Mouse (Mus musculus) kidney, postnatal 36 days (tissue): Measurements from ENCODE around the gene Ncapd3.

Source experiments
- DNase-seq, 2 experiments: peaks; one replicate each; pipeline ENCODE4 v3.0.0; 2021 to 2022; ENCODE audit warnings: mixed read lengths in 2 of 2

Ncapd3 gene

DNA sequence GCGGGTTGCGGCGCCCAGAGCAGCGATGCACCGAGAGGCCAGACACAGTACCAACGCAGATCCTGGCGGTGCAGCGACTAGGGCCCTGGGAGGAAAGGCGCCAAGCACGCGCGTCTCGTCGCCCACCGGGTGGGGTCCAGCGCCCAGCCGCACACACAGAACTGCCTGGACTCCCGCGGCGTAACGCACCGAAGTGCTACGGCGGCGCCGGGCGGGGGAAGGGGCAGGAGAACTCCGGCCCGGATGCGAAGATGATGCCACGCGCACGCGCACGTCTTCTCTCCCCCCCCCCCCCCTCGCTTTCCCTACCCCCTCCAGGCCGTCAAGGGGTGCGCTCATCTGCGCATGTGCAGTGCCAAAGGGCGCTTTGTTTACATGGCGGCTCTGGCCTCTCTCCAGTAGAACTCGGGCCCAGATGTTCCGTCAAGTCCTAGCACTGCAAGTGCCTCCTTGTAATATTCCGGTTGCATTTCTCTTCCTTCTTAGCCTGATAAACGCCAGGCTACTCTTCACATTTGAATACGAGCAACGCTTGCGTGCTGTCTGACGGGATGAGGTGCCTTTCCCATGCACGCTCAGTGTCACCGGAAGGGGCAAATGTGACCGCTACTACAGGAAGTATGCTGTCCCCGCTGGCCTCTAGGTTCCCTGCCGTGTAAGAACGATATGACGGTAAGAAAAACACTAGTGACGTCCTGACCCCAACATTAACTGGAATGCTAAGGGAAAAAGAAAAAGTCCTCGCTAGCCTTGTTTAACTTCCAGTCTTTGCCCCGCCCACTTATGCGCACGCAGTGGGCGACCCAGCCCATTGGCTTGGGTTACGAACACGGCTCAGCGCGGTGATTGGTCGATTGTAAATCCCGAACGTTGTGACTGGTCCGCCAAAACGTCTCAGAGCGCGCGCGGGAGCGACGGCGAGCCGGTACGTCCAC lies at the start of gene Ncapd3, which contains the start of gene Vps26b:
TSS of gene Ncapd3 (plus strand) at position 348 of the 935 bp plus-strand sequence.
TSS of gene Vps26b (minus strand) at position 238 of the 935 bp plus-strand sequence.
- peak; percentile 98 for DNase-seq

DNA sequence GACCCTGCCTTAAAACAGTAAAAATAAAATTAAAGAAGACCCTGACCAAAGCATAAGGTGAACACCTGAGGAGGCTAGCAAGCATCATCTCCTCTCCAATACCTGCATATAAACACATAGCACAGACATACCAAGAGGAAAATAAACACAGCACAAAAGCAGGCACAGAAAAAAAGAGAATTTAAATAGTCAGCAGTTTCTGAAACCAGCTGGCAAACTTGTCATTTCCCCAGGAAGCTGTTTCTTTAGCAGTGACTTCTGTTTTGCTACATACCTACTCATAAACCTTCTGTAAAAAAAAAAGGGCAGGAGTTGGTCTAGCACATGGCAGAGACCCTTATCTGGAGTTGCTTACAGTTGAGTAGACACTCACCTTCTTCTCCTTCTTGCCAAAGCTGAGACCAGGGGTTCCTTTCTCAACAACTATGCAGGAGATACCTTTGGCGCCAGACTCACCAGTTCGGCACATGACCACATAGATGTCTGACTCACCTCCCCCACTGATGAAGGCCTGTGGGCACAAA lies 44.8 kb upstream of the Ncapd3 start:
- no peak for DNase-seq

DNA sequence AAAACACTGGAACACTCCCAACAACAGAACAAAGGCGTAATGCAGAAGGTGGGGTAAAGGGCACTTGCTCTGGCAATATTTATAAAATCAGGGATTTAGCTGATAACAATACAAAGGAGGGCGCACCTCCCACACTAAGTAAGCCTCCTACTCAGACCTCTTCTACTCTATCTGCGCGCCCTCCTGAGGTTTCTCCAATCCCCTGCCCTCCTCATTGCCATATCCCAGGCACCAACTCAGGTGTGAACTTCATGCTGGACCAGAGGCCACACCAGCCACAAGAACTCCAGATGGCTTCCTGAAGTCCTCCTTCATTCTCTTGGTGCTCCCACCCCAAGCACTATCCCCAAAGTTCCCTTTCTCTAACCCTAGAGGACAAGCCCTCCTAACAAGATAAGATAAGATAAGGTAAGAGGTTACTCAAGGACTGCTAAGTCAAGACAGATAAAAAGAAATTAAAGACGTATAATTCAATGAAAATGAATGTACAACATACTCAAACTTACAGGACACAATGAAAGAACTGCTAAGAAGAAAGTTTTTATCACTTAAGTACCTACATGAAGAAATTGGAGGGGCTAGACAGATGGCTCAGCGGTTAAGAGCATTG lies 44.2 kb upstream of the Ncapd3 start:
- no peak for DNase-seq

DNA sequence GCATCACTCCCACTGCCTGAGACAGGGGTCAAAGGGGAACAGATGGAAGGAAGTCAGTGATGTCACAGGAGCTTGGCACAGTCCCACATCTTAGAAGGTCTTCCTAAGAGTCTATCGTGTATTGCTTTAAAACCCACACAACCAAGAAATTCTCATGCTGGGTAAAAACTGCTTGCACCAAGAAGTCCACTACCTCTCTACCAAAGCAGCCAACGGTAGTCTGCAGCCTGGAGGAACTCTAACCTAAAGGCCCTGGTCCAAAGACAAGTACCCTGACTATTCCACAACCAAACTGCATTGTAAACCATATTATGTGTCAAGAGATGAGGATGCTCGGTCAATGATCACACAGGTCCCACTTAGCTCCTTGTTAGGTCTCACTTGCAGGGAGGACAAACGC lies 39.8 kb upstream of the Ncapd3 start:
- no peak for DNase-seq

DNA sequence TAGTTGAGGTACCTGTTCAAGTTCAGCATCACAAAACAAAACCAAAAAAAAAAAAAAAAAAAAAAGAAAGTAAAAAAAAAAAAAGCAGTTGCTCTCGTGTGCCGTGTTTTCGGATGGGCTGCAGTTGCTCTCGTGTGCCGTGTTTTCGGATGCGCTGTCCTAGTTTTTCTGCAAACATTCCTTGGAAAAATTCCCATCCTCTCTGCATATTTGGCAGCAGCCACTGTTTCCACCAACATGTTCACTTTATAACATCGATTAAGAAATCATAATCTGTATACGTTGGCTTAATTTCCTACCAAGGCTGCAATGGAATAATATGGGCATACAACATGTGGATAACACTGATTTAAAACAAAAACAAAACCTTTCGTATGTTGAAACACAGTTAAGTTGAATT lies 36.9 kb upstream of the Ncapd3 start:
- DNase-seq, result peak in 1 of 2 experiments; percentile 9

DNA sequence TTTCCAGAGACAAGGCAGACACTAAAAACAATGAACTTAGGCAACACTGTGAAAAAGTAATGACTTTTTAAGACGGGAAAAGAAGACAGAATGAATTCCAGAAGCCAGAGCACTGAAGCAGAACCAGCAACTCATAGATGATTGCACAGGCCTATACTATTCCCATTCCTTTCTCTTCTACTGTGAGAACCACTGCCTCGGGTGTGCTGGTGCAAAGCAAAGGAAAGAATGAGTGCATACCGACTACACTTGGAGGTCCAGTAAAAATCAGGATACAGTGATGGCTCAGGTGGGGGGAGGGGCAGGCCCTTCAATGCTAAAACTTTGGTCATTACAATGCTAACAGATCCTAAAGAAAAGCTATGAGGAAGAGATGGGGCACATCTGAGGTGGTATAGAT lies 36.1 kb upstream of the Ncapd3 start:
- no peak for DNase-seq

DNA sequence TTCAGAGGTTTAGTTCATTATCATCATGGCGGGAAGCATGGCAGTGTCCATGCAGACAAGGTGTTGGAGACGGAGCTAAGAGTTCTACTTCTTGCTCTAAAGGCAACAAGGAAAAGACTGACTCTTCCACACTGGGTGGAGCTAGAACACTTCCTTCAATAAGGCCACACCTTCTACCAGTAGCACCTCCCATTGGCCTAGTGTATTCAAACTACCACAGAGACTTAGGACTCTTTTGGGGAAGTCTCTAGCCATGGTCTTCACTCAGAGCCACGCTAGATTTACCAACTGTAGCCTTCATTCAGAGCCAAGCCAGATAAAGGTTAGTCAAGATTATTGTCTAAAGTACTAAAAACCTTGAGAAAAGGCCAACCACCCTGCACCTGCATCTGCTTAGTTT lies 32.9 kb upstream of the Ncapd3 start:
- no peak for DNase-seq

DNA sequence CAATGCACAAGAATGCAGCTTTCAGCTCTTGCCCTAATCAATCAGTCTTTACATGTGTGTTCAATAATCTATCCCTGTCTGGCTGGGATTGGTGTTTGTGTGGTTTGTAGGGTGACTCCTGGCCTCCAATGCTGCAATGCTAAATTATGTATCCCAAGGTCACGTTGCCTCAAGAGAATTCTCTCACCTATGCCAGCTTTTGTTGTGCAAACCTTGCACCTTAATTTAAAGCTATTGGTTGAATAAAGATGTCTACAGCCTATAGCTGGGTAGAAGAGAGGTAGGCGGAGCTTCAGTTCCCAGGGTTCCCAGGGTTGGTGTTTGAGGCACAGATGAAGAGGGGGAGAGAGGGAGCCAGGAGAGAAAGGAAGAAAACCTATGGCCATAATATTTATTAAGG lies 32.5 kb upstream of the Ncapd3 start:
- DNase-seq, result no peak

DNA sequence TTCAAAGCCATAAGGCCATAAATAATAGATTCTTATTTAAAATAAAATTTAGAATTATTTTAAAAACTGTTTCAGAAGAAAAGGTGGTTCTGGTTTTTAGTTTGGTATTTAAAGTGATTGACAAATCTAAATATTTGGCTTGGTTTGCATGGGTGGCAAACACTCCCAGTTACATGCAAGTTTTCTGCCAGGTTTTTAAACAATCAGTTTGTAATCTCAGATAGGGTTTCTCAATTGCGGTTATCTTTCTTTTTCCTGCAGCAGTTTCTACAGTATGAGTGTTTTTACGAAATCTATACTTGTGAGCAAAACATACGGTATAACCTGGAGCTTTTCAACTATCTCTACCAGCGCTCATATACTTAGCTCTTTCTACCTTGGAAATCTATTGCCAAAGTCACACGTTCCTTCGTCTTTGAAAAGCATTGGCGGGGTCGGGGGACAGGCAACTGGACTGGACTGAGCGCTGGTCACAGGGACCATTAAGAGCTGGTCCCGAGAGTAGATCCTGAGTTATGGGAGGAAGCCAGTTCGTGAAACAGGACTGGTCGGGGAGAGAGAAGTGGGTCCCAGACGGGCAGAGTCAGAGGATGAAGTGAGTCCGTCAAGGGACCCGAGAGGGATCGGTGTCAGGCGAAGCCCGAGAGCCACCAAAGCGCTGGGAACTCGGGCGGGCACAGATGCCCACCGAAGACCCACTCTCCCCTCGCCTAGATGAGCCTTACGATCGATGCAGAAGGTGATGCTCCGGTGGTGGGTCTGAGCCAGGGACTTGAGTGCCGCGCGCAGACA lies 31.1 kb upstream of the Ncapd3 start:
- DNase-seq, result peak in 1 of 2 experiments; percentile 21

DNA sequence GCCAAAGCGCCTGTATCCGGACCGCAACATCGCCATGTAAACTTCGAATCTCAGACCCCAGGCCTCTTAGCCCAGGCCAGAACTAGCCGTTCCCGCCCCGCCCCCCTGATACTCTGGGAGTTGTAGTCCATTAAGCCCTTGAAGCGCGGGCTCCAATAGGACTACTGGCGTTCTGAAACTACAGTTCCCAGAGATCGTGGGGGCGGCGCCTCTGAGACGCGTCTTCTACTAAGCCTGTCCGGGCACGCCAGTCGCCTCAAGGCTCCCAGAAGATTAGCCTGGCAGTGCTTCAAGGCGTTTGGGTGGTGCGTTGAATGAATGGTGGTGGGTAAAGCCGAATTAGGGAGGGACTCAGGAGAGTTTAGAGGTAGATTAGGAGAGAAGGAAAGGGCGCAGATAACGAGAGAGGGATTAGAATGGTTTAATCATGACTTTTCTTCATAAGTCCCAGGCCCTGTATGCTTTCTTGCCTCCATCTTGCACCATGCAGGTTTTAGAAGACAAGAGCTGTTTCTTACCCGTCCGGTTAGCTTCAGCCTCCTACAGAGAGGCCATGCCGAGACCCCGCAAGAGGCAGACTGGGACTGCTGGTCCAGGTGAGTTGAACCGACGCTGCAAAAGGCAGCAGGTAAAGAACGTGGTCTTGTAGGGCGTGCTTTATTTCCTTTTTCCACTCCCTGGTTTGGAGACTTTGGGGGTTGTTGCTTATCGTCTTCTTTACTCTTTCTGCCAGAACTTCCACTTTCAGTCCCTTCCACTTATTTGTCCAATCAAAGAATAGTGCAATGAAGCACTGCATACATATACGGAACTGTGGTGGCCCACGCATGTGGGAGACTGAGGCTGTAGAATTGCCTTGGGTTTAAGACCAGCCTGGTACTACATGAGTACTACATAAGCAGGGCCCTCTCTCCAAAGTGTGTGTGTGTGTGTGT lies 30.2 kb upstream of the Ncapd3 start, which contains the start of the genes Acad8 and Thyn1:
TSS of gene Acad8 (minus strand) at position 106 of the 935 bp plus-strand sequence.
TSS of gene Thyn1 (plus strand) at position 250 of the 935 bp plus-strand sequence.
- DNase-seq, result peak; percentile 98 to 99

DNA sequence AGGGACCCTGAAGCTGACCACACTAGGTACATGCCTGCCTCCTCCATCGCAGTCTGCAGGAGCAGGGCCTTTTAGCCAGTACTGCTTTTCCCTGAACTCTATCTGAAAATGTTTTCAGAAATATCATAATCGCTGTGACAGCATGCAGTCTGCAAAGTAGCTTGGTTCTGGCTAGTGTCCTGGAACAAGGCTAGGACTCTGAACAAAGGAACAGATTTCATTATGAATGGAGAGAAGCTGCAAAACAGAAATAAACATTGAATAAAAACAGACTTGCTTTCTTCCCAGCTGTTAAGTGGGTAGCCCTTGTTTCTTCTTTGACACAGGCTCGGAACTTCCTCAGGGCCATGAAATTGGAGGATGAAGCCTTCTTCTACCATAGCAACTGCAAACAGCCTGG lies 24.7 kb upstream of the Ncapd3 start:
- DNase-seq, result no peak

DNA sequence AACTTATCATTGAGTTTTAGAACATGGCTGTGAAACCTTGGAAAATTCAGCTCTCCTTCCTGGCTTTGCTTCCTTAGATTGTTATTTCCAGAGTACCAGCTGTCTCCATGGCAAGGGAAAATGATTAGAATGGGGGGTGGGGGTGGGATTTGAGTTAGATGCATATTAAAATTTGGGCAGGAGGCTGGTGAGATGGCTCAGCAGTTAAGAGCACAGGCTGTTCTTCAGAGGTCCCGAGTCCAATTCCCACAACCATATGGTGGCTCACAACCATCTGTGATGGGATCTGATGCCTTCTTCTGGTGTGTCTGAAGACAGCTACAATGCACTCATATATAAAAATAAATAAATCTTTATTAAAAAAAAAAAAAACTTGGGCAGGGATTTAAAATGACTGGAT lies 24.0 kb upstream of the Ncapd3 start:
- DNase-seq, result no peak

DNA sequence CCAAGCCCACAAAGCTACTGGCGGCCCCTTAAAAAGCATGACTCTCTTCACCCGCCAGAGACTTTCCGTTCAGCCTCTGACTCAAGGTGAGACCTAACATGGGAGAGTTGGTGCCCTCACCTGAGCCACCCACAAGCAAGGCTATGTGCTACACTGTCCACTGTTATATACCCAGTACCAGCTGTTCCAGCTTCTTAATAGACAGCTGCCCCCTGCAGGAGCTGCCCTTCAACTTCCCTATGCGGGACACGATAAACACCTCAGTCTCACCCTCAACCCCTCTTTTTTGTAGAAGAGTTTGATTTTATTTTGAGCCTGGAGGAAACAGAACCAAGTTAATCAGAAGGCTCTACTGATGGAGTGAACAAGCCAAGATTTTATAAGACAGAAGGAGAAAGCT lies 23.1 kb upstream of the Ncapd3 start:
- peak in 1 of 2 experiments; percentile 13 for DNase-seq

DNA sequence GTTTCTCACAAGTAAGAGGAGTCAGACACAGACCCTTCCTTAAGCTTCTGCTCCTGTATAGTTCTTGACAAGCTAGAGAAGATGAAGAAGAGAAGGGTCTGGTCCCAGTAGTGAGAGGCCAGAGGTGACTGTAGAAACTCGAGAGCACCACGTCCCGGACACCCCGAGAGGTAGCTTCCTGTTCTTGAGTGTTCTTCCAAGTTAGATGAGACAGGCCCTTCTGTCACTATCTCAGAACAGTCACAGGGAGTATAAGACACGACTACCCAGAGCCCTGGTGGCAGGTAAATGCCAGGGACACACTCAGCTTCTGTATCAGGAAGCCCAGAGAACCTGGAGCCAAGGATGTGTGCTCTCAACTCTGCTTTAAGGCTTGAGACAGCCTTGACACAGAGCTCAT lies 20.7 kb upstream of the Ncapd3 start:
- no peak for DNase-seq

DNA sequence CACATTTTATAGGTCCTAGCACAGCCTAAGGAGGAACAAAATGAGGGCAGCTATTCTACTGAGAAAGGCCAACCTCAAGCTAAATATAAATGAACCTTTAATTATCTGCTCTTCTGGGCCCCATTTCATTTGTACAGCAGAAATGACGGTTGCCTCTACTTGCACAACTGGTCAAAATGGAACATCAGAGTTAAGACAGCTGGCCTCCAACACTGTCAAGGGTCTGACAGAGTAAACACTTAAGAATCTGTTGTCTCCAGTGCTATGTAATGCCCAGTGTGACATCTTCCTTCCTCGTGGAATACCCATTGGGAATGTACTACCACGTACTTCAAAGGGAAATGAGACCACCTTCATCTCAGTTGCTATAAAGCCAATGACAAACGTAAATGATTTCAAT lies 18.4 kb upstream of the Ncapd3 start:
- no peak for DNase-seq

DNA sequence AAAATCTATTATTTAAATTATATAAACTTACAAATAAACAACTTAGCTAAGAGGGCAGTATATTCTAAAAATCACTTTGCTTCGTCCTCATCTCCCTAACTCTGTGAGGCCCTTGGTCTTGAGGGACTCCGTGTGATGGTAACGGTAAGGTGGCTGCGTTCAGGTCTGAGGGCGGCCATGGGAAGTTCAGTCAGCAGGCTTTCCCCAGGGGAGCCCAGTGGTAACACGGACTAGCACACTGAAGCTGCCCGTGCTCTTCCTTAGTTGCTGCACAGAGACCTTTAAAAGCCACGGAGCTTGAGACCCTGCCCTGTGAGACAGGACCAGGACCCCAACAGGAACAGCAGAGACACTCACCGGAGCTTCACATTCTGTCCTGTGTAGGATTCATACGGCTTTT lies 11.0 kb upstream of the Ncapd3 start:
- no peak for DNase-seq

DNA sequence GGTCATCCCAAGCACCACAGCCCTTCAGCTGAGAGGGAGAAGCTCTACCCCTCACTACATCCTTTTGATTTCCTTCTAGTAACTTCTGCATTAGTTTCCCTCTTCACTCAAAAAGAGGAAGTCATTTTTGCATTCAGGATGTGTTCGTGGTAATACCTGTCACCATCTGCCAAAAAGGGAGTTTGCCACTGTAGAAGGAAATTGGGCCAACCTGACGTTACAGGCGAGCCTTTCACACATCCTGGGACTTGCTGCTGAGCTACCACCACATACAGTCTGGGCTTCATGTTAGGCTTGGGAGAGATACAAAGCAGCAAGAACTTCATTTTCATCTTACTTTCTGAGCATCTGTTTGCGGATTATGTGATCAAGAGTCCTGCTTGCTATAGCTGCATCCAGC lies 6.3 kb upstream of the Ncapd3 start:
- DNase-seq, result no peak

DNA sequence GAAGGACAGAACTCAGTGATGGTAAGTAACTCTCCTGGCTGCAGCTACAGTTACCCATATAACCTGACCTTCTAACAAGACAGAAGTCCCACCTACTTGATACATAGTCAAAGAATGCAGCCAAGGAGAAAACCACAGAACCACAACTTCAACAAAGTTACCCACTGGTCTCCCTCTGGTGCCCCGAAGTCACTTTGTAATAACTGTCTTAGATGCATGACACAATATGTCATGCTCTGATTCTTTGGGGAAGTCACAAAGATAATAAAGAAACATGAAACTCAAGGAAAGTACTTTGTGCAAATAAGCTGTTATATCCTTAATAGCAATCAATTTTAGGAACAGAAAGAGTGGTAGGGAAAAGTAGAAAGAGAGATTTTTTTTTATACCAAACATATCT lies 3.3 kb upstream of the Ncapd3 start:
- no peak for DNase-seq

DNA sequence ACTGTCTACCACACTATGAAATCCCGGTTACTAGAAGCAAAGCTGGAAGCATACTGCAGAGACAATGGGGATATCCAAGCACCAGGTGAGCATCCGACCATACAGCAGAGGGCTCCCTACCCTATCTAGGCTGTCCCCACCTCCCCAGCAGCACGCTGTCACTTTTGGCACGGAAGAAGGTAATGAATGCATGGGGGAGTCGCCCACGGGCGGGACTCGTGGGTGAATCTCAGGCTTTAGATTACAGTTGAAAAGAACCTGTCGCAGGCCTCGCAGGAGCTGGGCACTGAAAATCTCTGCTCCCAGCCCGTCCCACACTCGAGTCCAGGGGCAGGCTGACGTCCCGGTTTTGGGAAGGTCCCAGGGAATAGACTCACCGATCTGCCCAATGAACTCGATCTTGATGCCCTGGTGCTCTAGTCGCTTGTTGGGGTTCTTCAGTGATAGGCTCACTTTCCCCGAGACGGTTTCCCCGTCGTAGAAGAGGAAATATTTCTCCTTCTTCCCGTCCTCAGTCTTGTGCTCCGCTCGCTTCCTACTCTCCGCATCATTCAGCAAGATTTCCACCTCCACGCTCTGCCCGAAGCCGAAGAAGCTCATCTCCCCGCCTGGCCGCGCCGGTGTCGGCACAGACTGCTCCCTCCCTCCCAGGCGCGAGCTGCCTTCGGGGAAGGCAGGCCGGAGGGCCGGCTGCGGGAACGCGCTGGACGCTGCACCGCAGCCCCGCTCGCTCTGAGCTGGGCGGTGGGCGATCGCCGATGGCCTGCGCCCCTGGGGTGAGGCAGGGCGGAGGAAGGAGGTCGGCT lies 750 bp upstream of the Ncapd3 start:
- peak; percentile 38 to 56 for DNase-seq

DNA sequence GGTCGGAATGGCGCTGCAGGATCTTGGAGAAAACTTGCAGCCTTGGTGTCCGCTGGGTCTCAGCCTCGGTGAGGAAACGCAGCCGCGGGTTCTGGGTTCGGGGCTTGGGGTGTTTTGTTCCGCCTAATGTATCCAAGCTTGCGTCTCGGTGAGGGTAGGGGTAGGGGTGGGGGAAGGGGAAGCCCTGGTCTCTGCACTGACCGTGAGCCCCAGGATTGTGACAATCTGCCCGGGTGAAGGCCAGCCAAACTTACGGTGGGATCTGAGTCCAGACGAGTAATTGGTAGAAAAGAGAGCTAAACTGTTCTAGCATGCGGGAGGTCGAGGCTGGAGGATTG lies 757 bp downstream of the Ncapd3 start:
- no peak for DNase-seq

DNA sequence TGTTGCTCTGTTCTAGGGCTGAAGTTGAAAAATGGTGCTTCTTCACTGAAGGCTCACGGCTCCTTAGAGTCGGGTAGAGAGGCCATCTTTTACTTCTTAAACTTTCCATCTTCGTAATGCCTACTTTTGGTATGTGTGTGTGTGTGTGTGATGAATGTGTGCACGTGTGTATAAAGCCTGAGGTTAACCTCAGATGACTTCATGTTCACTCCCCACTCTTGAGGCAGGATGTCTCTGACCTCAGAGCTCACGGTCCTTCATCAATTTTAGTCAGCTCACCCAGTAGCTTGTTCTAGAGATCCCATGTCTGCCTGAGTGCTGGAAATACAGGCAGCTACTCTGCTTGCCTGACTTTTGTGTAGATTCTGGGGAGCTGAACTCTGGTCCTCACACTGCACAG lies 13.9 kb downstream of the Ncapd3 start:
- DNase-seq, result no peak
